Mouse (Mus musculus): ENCODE data around the gene Pmvk. TPM values are rescaled to one million over a fixed set of nuclear protein-coding genes. Genes with fewer than 3 reads are reported as not detected.
A peak's percentile ranks its signal among the peaks of the same experiment; 100 is the strongest.

Pmvk gene
- total RNA-seq, 2 experiments from 2014 or later, result 30.1 to 30.3 TPM

- no peak for TF ChIP-seq CTCF (conservative IDR thresholded peaks at IDR 0.05)
- H3K27ac ChIP-seq, result peak overlapping the region; percentile 94
- peak overlapping the region; percentile 62 for H3K4me3 ChIP-seq
- peak; percentile 85 to 92 for DNase-seq (ENCODE audit: low spot score in 2 of 2)
These were observed 4.8 kb downstream of the Pmvk start for GRCm38 (mm10) chr3:89458965-89459807.

GRCm38 (mm10) chr3:89468268-89468667 is 13.9 kb downstream of the Pmvk start:
- TF ChIP-seq CTCF (conservative IDR thresholded peaks at IDR 0.05), result no peak
- no peak overlapping the region for H3K27ac ChIP-seq
- H3K4me3 ChIP-seq, result no peak overlapping the region
- no peak for DNase-seq (ENCODE audit: low spot score in 2 of 2)

- DNase-seq (ENCODE audit: low spot score in 2 of 2), result no peak
- Histone ChIP-seq H3K27ac (no peak overlapping the region), H3K4me3 (no peak overlapping the region)
- no peak for TF ChIP-seq CTCF (conservative IDR thresholded peaks at IDR 0.05)
These were observed 17.9 kb downstream of the Pmvk start for GRCm38 (mm10) chr3:89472280-89472679.

GRCm38 (mm10) chr3:89473838-89474237 is 19.5 kb downstream of the Pmvk start:
- no peak for TF ChIP-seq CTCF (conservative IDR thresholded peaks at IDR 0.05)
- H3K27ac ChIP-seq, result no peak overlapping the region
- H3K4me3 ChIP-seq, result no peak overlapping the region
- no peak for DNase-seq (ENCODE audit: low spot score in 2 of 2)

- no peak for TF ChIP-seq CTCF (conservative IDR thresholded peaks at IDR 0.05)
- Histone ChIP-seq H3K4me3 (no peak overlapping the region), H3K27ac (no peak overlapping the region)
- DNase-seq (ENCODE audit: low spot score in 2 of 2), result no peak
These were observed 24.7 kb downstream of the Pmvk start for GRCm38 (mm10) chr3:89479055-89479454.

- Histone ChIP-seq H3K27ac (no peak overlapping the region), H3K4me3 (no peak overlapping the region)
- no peak for DNase-seq (ENCODE audit: low spot score in 2 of 2)
- TF ChIP-seq CTCF (conservative IDR thresholded peaks at IDR 0.05), result peak; percentile 72
These were observed 27.1 kb downstream of the Pmvk start for GRCm38 (mm10) chr3:89481488-89481887.

GRCm38 (mm10) chr3:89482249-89482648 is 27.9 kb downstream of the Pmvk start:
- no peak for DNase-seq (ENCODE audit: low spot score in 2 of 2)
- H3K27ac ChIP-seq, result no peak overlapping the region
- no peak for TF ChIP-seq CTCF (conservative IDR thresholded peaks at IDR 0.05)
- no peak overlapping the region for H3K4me3 ChIP-seq

GRCm38 (mm10) chr3:89484766-89485524 is 30.6 kb downstream of the Pmvk start:
- TF ChIP-seq CTCF (conservative IDR thresholded peaks at IDR 0.05), result peak; percentile 97
- Histone ChIP-seq H3K4me3 (peak overlapping the region; percentile 16; the same call in 1 of the 2 replicates), H3K27ac (no peak overlapping the region)
- peak; percentile 44 to 75 for DNase-seq (ENCODE audit: low spot score in 2 of 2)

- no peak for TF ChIP-seq CTCF (conservative IDR thresholded peaks at IDR 0.05)
- no peak for DNase-seq (ENCODE audit: low spot score in 2 of 2)
- Histone ChIP-seq H3K4me3 (no peak overlapping the region), H3K27ac (no peak overlapping the region)
These were observed 31.8 kb downstream of the Pmvk start for GRCm38 (mm10) chr3:89486111-89486510.

GRCm38 (mm10) chr3:89486916-89487702 is 32.8 kb downstream of the Pmvk start:
- TF ChIP-seq CTCF (conservative IDR thresholded peaks at IDR 0.05), result no peak
- no peak for DNase-seq (ENCODE audit: low spot score in 2 of 2)
- no peak overlapping the region for H3K4me3 ChIP-seq
- no peak overlapping the region for H3K27ac ChIP-seq

- H3K4me3 ChIP-seq, result no peak overlapping the region
- DNase-seq (ENCODE audit: low spot score in 2 of 2), result no peak
- TF ChIP-seq CTCF (conservative IDR thresholded peaks at IDR 0.05), result peak; percentile 28
- no peak overlapping the region for H3K27ac ChIP-seq
These were observed 36.4 kb downstream of the Pmvk start for GRCm38 (mm10) chr3:89490790-89491189.

- no peak for TF ChIP-seq CTCF (conservative IDR thresholded peaks at IDR 0.05)
These were observed 37.2 kb downstream of the Pmvk start for GRCm38 (mm10) chr3:89491559-89491958.

GRCm38 (mm10) chr3:89492701-89493151 is 38.4 kb downstream of the Pmvk start:
- no peak for TF ChIP-seq CTCF (conservative IDR thresholded peaks at IDR 0.05)
- no peak overlapping the region for H3K27ac ChIP-seq
- DNase-seq (ENCODE audit: low spot score in 2 of 2), result no peak
- H3K4me3 ChIP-seq, result no peak overlapping the region

More at GRCm38 (mm10) chr3:89491559-89491958, 37.2 kb downstream of the Pmvk start:
- Histone ChIP-seq H3K4me3 (no peak overlapping the region), H3K27ac (no peak overlapping the region)
- no peak for DNase-seq (ENCODE audit: low spot score in 2 of 2)

All from layer of hippocampus, adult 2 months (tissue).